Mouse (Mus musculus): ENCODE results near the gene Capn7. TPM values are rescaled to one million over a fixed set of nuclear protein-coding genes. Genes with fewer than 3 reads are reported as not detected.

Capn7 gene
- polyA plus RNA-seq, 1 experiment, result 9.3 TPM

GRCm38 (mm10) chr14:31367951-31368350, 31.5 kb downstream of the Capn7 start:
- Histone ChIP-seq H3K79me2 (ENCODE audit: control insufficient read depth, insufficient read depth) (no peaks in the 10 kb centered on the region), H3K4me3 (no peak overlapping the region), H3K27me3 (ENCODE audit: control insufficient read depth, insufficient read depth, insufficient read length) (no peaks in the 10 kb centered on the region), H3K4me2 (ENCODE audit: low read depth) (no peak overlapping the region), H3ac (ENCODE audit: control insufficient read depth, insufficient read length) (no peak overlapping the region), H3K36me3 (ENCODE audit: control insufficient read depth, insufficient read depth) (peaks cover 53% of the 10 kb centered on the region)
- no peak for TF ChIP-seq CEBPB (IDR thresholded peaks at IDR 0.05; ENCODE audit: insufficient read depth, poor library complexity, severe bottlenecking)
- TF ChIP-seq TCF12 (IDR thresholded peaks at IDR 0.05; ENCODE audit: insufficient read depth, poor library complexity, severe bottlenecking), result no peak
- TF ChIP-seq TCF3 (IDR thresholded peaks at IDR 0.05; ENCODE audit: insufficient read length, low read depth), result no peak
- TF ChIP-seq SRF (IDR thresholded peaks at IDR 0.05; ENCODE audit: control insufficient read depth, insufficient read length, low read depth), result no peak
- TF ChIP-seq MAX (IDR thresholded peaks at IDR 0.05; ENCODE audit: low read depth), result no peak
- TF ChIP-seq E2F4 (IDR thresholded peaks at IDR 0.05; ENCODE audit: insufficient read depth), result no peak
- TF ChIP-seq POLR2A (IDR thresholded peaks at IDR 0.05; ENCODE audit: insufficient read length, low read depth), result no peak
- no peak for TF ChIP-seq REST (IDR thresholded peaks at IDR 0.05; ENCODE audit: insufficient read depth, insufficient read length)
- no peak for TF ChIP-seq POLR2AphosphoS2 (IDR thresholded peaks at IDR 0.05; ENCODE audit: insufficient read length, low read depth)
- TF ChIP-seq MYOG (IDR thresholded peaks at IDR 0.05; ENCODE audit: control insufficient read depth in 1 of 3, insufficient read depth in 1 of 3, insufficient read length in 2 of 3, low read depth in 2 of 3), result no peak
- TF ChIP-seq MYOD1 (IDR thresholded peaks at IDR 0.05; ENCODE audit: control insufficient read depth in 1 of 3, insufficient read length in 2 of 3, low read depth in 2 of 3), result no peak
- TF ChIP-seq USF1 (IDR thresholded peaks at IDR 0.05; ENCODE audit: low read depth), result no peak

- Histone ChIP-seq H3ac (ENCODE audit: control insufficient read depth, insufficient read length) (no peak overlapping the region), H3K27me3 (ENCODE audit: control insufficient read depth, insufficient read depth, insufficient read length) (no peaks in the 10 kb centered on the region), H3K79me2 (ENCODE audit: control insufficient read depth, insufficient read depth) (no peaks in the 10 kb centered on the region), H3K36me3 (ENCODE audit: control insufficient read depth, insufficient read depth) (peaks cover 52% of the 10 kb centered on the region), H3K4me2 (ENCODE audit: low read depth) (no peak overlapping the region), H3K4me3 (no peak overlapping the region)
- TF ChIP-seq TCF3 (IDR thresholded peaks at IDR 0.05; ENCODE audit: insufficient read length, low read depth) (no peak), MYOG (IDR thresholded peaks at IDR 0.05; ENCODE audit: control insufficient read depth in 1 of 3, insufficient read depth in 1 of 3, insufficient read length in 2 of 3, low read depth in 2 of 3) (no peak), SRF (IDR thresholded peaks at IDR 0.05; ENCODE audit: control insufficient read depth, insufficient read length, low read depth) (no peak), TCF12 (IDR thresholded peaks at IDR 0.05; ENCODE audit: insufficient read depth, poor library complexity, severe bottlenecking) (no peak), MAX (IDR thresholded peaks at IDR 0.05; ENCODE audit: low read depth) (no peak), USF1 (IDR thresholded peaks at IDR 0.05; ENCODE audit: low read depth) (no peak), CEBPB (IDR thresholded peaks at IDR 0.05; ENCODE audit: insufficient read depth, poor library complexity, severe bottlenecking) (no peak)
These were observed 32.9 kb downstream of the Capn7 start for GRCm38 (mm10) chr14:31369377-31369776.

- no peaks in the 10 kb centered on the region for H3K79me2 ChIP-seq (ENCODE audit: control insufficient read depth, insufficient read depth)
- no peak overlapping the region for H3ac ChIP-seq (ENCODE audit: control insufficient read depth, insufficient read length)
- peaks cover 44% of the 10 kb centered on the region for H3K36me3 ChIP-seq (ENCODE audit: control insufficient read depth, insufficient read depth)
- no peak overlapping the region for H3K4me2 ChIP-seq (ENCODE audit: low read depth)
- H3K27me3 ChIP-seq (ENCODE audit: control insufficient read depth, insufficient read depth, insufficient read length), result no peaks in the 10 kb centered on the region
- TF ChIP-seq POLR2A (IDR thresholded peaks at IDR 0.05; ENCODE audit: insufficient read length, low read depth) (no peak), E2F4 (IDR thresholded peaks at IDR 0.05; ENCODE audit: insufficient read depth) (no peak), USF1 (IDR thresholded peaks at IDR 0.05; ENCODE audit: low read depth) (no peak), TCF12 (IDR thresholded peaks at IDR 0.05; ENCODE audit: insufficient read depth, poor library complexity, severe bottlenecking) (no peak), MYOG (IDR thresholded peaks at IDR 0.05; ENCODE audit: control insufficient read depth in 1 of 3, insufficient read depth in 1 of 3, insufficient read length in 2 of 3, low read depth in 2 of 3) (no peak), MAX (IDR thresholded peaks at IDR 0.05; ENCODE audit: low read depth) (no peak), CEBPB (IDR thresholded peaks at IDR 0.05; ENCODE audit: insufficient read depth, poor library complexity, severe bottlenecking) (no peak), REST (IDR thresholded peaks at IDR 0.05; ENCODE audit: insufficient read depth, insufficient read length) (no peak), SRF (IDR thresholded peaks at IDR 0.05; ENCODE audit: control insufficient read depth, insufficient read length, low read depth) (no peak), TCF3 (IDR thresholded peaks at IDR 0.05; ENCODE audit: insufficient read length, low read depth) (no peak), MYOD1 (IDR thresholded peaks at IDR 0.05; ENCODE audit: control insufficient read depth in 1 of 3, insufficient read length in 2 of 3, low read depth in 2 of 3) (no peak), POLR2AphosphoS2 (IDR thresholded peaks at IDR 0.05; ENCODE audit: insufficient read length, low read depth) (no peak)
- no peak overlapping the region for H3K4me3 ChIP-seq
These were observed 38.0 kb downstream of the Capn7 start for GRCm38 (mm10) chr14:31374390-31374789.

GRCm38 (mm10) chr14:31376331-31376730, 39.9 kb downstream of the Capn7 start:
- Histone ChIP-seq H3ac (ENCODE audit: control insufficient read depth, insufficient read length) (no peak overlapping the region), H3K4me3 (no peak overlapping the region), H3K27me3 (ENCODE audit: control insufficient read depth, insufficient read depth, insufficient read length) (no peaks in the 10 kb centered on the region), H3K4me2 (ENCODE audit: low read depth) (no peak overlapping the region), H3K79me2 (ENCODE audit: control insufficient read depth, insufficient read depth) (no peaks in the 10 kb centered on the region), H3K36me3 (ENCODE audit: control insufficient read depth, insufficient read depth) (peaks cover 41% of the 10 kb centered on the region)
- TF ChIP-seq MYOG (IDR thresholded peaks at IDR 0.05; ENCODE audit: control insufficient read depth in 1 of 3, insufficient read depth in 1 of 3, insufficient read length in 2 of 3, low read depth in 2 of 3), result no peak
- TF ChIP-seq MAX (IDR thresholded peaks at IDR 0.05; ENCODE audit: low read depth), result no peak
- no peak for TF ChIP-seq POLR2AphosphoS2 (IDR thresholded peaks at IDR 0.05; ENCODE audit: insufficient read length, low read depth)
- TF ChIP-seq MYOD1 (IDR thresholded peaks at IDR 0.05; ENCODE audit: control insufficient read depth in 1 of 3, insufficient read length in 2 of 3, low read depth in 2 of 3), result no peak
- TF ChIP-seq USF1 (IDR thresholded peaks at IDR 0.05; ENCODE audit: low read depth), result no peak
- no peak for TF ChIP-seq TCF12 (IDR thresholded peaks at IDR 0.05; ENCODE audit: insufficient read depth, poor library complexity, severe bottlenecking)
- no peak for TF ChIP-seq REST (IDR thresholded peaks at IDR 0.05; ENCODE audit: insufficient read depth, insufficient read length)
- no peak for TF ChIP-seq SRF (IDR thresholded peaks at IDR 0.05; ENCODE audit: control insufficient read depth, insufficient read length, low read depth)
- TF ChIP-seq E2F4 (IDR thresholded peaks at IDR 0.05; ENCODE audit: insufficient read depth), result no peak
- TF ChIP-seq CEBPB (IDR thresholded peaks at IDR 0.05; ENCODE audit: insufficient read depth, poor library complexity, severe bottlenecking), result no peak
- no peak for TF ChIP-seq TCF3 (IDR thresholded peaks at IDR 0.05; ENCODE audit: insufficient read length, low read depth)
- TF ChIP-seq POLR2A (IDR thresholded peaks at IDR 0.05; ENCODE audit: insufficient read length, low read depth), result no peak
